Mouse (Mus musculus): ENCODE measurements around the gene Lrcol1.

Gene Lrcol1

DNA sequence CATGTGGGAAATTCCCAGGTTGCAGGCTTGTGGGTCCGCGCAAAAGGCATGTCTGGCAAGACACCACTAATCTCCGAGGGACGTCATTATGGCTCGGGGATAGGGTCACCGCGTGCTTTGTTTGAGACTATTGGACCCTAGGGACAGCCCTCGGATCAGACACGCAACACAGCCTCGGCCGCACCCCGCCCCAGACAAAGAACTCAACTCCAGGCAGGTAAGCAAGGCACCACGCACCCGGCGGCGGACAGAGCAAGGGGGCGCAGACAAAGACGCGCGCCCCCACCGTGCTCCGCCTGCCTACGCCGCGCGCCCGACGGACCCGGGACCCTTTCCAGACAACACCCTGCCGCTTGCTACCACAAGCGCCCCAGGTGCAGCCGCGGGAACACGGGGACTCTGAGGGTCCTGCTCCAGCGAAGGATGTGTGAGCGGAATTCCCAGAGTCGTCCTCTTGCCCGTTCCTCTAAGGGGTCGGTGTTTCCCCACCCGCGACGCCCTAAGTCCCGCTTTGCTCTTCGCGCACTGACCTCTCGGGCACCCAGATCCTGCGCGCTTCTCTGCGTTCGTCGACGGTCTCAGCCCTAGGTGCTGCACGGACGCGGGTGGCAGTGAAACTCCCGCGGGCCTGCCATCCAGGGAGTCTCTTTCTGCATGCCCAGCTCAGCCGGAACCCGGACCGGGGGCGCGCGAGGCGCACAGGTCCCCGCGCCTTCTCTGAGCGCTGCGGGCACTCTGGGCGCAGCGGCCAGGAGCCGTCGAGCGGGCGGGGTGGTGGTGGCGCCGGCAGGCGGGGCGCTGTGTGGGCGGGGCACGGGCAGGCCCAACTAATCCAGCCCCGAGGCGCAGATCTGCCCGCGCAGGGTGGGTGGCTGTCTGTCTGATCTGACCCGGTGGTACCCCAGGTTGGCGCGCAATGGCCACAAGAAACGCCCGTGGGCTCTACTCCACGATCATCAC lies 42.1 kb downstream of the Lrcol1 start:
- peak; percentile 68 for DNase-seq (ENCODE audit: low spot score)

DNA sequence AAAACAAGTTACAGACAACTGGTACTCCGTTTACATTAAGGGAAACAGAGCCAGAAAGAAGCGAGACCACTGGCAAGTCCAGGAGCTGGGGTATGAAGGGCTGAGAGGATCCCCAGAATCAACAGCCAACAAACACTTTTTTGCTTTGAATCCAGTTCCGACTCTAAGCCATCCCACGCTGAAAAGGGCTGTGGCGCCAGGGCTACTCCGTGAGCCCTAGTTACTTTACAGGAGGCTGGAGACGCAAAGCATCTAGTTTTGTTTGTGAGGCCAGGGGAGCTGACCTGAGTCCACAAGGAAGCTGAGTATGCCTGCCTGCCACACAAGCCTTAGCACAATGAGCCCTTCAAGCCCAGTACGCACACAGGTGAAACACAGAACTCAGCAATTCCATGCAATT lies 42.8 kb downstream of the Lrcol1 start:
- no peak for DNase-seq (ENCODE audit: low spot score)

DNA sequence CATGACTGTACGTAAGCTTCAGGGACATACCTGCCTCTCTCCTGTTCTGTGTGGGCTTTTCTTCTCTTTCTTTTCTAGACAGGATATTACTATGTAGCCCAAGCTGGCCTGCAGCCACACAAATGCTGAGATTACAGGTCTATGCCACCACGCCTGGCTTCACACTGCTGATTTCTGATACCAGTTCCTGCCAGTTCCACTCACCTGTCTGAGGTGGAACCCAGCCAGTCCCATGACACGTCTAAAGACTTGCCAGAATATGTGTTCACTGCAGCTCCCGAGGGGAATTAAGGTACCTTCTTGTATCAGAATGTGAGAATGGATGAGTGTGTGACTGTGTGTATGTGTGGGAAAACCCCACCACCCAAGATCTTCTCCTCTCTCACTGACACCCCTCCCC lies 46.1 kb downstream of the Lrcol1 start:
- no peak for DNase-seq (ENCODE audit: low spot score)

DNA sequence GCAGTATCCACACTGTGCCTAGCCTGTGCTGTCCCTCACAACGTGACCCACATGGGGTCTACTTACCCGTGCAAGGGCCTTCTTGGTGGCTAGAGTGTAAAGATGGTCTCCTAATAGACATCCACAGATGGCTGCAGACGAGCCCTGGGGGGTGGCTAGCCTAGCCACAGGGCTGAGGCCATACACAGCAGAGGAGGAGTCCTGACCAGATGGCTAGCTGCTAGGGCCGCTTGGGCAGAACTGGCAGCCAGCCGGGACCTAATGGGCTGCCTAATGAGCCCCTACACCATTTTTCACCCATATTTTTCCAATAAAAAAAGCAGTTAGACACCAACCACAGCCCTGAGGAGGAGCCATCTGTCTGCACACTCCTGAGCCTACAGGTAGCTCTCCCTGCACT lies 48.2 kb downstream of the Lrcol1 start:
- DNase-seq (ENCODE audit: low spot score), result no peak

DNA sequence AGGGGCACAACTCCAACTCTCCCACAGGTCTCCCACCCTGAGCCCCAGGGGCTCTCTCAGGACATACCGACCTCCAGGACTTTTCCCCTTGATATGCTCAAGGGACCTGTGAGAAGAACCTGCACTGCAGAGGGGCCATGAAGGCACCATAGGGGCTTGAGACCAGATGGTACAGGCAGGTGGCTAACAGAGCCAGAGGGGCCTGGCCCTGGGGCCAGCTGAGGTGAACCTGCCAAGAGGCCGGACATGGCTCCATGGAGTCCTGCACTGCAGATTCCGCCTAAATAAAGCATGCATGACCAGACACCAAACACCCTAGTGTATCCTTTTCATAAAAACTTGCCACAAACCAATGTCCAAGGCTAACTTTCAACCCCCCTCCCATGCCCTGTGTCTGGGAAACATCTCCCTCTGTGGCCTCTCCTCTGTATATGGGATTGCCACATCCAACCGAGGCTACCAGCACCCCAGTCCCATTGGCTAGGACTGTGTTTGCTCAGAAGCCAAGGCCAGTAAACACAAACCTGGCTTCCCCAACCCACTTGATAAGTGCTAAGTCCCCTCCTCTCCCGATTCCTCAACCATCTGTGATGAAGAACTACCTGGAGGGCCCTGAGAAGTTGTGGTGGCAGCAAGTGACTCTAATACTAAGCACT lies 50.6 kb downstream of the Lrcol1 start:
- DNase-seq (ENCODE audit: low spot score), result no peak

DNA sequence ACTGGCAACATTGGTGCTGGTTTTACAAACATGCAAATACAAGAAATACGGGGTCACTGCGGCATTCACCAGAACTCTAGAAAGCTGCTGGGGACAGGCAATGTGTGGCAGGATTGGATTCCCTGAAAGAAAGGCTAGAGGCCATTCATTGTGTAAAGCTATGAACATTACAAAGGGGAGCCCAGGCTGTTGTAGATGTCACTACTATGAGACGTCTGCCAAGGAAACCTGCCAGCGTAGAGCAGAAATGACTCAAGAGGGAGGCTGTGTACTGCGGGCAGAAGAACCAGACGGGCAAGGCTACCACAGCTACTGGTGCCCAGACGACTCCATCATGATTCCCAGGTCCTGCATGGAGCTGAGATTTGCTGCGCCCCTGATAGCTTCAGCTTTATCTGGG lies 56.6 kb downstream of the Lrcol1 start:
- no peak for DNase-seq (ENCODE audit: low spot score)

DNA sequence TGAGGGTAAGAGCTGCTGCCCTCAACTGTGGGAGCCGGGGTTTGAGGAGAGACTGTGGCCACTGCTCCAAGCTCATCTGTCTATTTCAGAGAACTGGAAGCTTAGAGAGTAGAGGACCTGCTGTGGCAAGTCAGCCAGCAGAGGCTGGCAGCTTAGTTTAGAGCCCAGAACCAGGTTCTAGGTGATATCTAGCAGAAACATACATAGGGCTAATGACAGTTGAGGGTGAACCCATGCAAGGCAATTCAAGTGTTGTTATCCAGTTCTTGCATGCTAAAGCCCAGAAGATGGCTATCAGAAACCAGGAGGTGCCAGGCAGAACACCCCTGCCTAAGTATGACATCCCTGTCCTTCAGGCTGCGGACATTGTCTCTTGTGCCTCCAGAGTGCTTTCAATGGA lies 58.0 kb downstream of the Lrcol1 start:
- no peak for DNase-seq (ENCODE audit: low spot score)

DNA sequence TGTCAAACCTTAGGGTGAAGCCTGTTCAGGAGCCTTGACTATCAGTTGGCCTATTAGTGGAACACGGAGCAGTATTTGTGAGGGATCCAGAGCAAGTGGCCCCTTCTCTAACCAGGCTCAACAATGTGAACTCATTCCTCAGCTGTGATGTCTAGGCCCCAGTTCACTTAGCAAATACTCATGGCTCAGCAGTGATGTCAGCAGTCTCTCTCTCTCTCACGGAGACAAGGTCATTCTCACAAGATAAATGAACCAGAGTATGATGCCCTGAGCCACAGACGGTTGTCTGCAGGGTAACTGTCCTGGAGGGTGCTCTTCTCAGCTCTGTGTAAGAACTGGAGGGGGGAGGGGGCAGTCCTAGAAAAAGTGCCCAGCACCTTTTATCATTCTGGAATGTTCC lies 59.4 kb downstream of the Lrcol1 start:
- DNase-seq (ENCODE audit: low spot score), result no peak
